Mouse (Mus musculus): Measurements from ENCODE around the gene Galk1.

DNA sequence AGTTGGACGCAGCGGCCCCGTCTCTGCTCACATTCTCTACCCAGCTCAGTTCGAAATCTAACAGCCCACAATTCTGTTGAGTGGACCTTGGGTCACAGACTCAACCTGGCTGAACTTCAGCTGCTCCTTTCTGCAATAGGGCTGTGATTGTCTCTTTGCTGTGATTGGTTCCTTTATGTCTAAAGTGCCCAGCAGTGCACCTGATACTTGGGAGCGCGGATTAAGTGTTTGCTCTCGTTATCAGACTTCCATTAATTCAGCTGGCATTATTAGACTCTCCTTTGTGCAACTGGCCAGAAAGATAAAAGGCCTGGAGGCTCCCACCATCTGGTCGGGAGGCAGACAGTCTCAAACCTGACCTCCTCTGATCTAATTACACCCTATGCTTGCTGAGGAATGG, 2.3 kb upstream of the Galk1 start:
- no peak for TF ChIP-seq CTCF (IDR thresholded peaks at IDR 0.05; ENCODE audit: low read depth)
- TF ChIP-seq EP300 (optimal IDR thresholded peaks at IDR 0.05) = no peak
